Mouse (Mus musculus): ENCODE measurements around the gene Gria1.

The Gria1 gene

DNA sequence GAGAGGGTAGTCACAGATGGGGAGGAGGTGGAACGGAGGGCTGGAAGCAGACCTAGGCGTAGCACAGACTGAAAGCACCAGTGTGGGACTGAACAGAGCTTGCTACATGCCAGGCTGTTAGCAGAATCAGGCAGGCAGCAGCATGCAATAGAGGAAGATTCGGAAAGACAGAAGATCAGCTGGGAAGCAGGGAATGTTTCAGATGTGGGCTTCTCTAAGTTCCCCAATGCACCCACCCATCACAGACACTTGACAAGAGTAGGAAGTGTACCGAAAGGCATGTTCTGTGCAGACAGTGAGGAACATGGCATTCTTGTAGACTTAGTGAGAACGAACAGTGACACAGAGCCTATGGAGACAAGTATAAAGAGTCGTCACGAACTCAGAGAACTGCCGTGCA, 260.5 kb downstream of the Gria1 start:
- DNase-seq (ENCODE audit: extremely low spot score, low read depth, low spot score) = no peak

DNA sequence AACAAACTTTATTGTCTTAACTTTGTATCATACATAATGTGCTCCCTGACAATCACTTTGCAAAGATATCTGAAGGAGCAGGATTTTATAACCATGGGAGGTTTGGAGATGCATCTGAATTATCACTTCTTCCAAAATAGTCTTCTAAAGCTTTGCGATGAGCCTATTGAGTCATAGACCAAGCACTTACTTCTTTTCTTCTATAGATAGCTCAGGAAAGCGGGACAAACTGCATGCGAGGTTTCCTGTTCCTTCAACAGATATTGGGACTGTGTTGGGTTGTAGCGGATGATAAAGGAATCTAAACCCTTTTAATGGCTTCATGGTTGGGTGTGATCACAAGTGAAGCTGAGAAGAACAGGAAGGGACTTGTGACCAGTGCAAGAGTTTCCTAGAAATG, 263.5 kb downstream of the Gria1 start:
- DNase-seq (ENCODE audit: extremely low spot score, low read depth, low spot score) = no peak

GRCm38 (mm10) chr11:57278056-57278455, 266.9 kb downstream of the Gria1 start:
- DNase-seq (ENCODE audit: extremely low spot score, low read depth, low spot score) = no peak

- no peak for DNase-seq (ENCODE audit: extremely low spot score, low read depth, low spot score)
Measured at GRCm38 (mm10) chr11:57286119-57286518, 274.9 kb downstream of the Gria1 start.

- DNase-seq (ENCODE audit: extremely low spot score, low read depth, low spot score) = no peak
Measured at GRCm38 (mm10) chr11:57297376-57297775, 286.2 kb downstream of the Gria1 start.

GRCm38 (mm10) chr11:57298263-57298662, 287.1 kb downstream of the Gria1 start:
- no peak for DNase-seq (ENCODE audit: extremely low spot score, low read depth, low spot score)

DNA sequence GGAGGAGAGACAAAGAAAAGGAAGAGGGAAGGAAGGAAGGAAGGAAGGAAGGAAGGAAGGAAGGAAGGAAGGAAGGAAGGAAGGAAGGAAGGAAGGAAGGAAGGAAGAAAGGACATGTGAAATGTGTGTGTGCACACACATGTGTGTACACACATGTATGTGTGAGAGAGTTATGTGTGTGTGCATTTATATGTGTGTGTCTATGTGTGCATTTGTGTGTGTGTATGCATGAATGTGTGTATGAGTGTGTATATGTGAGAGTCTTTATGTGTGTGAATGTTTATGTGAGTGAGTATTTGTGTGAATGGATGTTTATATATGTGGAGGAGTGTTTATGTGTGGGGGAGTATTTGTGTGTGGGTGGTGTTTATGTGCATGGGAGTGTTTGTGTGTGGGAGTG, 287.5 kb downstream of the Gria1 start:
- no peak for DNase-seq (ENCODE audit: extremely low spot score, low read depth, low spot score)

DNA sequence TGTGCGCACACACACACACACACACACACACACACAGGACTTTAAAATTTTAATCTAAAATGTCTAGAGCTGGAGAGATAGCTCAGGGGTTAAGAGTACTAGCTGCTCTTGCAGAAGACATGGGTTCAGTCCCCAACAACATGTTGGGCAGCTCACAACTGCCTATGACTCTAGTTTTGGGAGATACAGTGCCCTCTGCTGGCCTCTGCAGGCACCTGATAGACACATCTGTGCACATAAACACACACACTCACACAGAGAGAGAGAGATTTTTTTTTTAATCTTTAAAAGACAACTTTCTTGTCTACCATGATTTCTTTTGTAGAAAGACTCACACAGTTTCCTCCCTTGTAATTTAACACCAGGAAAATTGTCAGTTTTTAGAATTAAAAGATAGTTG, 292.4 kb downstream of the Gria1 start:
- no peak for DNase-seq (ENCODE audit: extremely low spot score, low read depth, low spot score)

- DNase-seq (ENCODE audit: extremely low spot score, low read depth, low spot score) = no peak
Measured at GRCm38 (mm10) chr11:57306116-57306515, 294.9 kb downstream of the Gria1 start.

GRCm38 (mm10) chr11:57306892-57307291, 295.7 kb downstream of the Gria1 start:
- no peak for DNase-seq (ENCODE audit: extremely low spot score, low read depth, low spot score)

- no peak for DNase-seq (ENCODE audit: extremely low spot score, low read depth, low spot score)
Measured at GRCm38 (mm10) chr11:57317063-57317462, 305.9 kb downstream of the Gria1 start.

GRCm38 (mm10) chr11:57317478-57317877, 306.3 kb downstream of the Gria1 start:
- DNase-seq (ENCODE audit: extremely low spot score, low read depth, low spot score) = no peak

GRCm38 (mm10) chr11:57319374-57319773, 308.2 kb downstream of the Gria1 start:
- no peak for DNase-seq (ENCODE audit: extremely low spot score, low read depth, low spot score)

DNA sequence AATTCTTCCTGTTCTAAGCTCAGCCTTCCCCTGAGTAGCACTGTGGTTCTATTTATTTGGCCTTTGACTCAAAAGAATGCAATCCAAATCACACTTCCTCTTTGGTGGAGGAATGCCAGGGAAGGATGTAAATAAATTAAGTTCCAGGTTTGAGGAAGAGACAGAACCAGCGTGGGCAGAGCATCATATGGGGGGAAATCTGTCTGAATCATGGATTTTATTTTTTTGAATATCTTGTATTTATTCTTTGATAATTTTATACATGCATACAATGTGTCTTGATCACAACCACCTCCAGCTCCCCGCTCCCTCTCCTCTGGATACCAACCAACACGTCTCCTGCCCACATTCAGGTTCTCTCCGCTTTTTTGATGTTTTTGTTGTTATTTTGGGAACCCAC, 312.9 kb downstream of the Gria1 start:
- DNase-seq (ENCODE audit: extremely low spot score, low read depth, low spot score) = no peak

All from hindlimb bud, embryonic 11.5 days (tissue).